Comparison of ENCODE assay signal across 8 mouse cellular contexts in genomic region chr3:115642846-115643260, GRCm38 (mm10).
DNase-seq lines count a peak whose midpoint lies in the region; ATAC-seq and TF ChIP-seq lines count a peak whose summit lies in the region.

No protein-coding gene starts in this region.

- no peaks in the 10 kb centered on the region for H3K27me3 ChIP-seq in CH12.LX (replicated peaks)
- no peaks in the 10 kb centered on the region for H3K27me3 ChIP-seq in forebrain, embryonic 12.5 days
- no peaks in the 10 kb centered on the region for H3K27me3 ChIP-seq in heart, postnatal 0 days (ENCODE audit: control insufficient read depth, insufficient read depth, low read length)
- H3K27me3 ChIP-seq in liver, embryonic 16.5 days (ENCODE audit: control insufficient read depth, insufficient read depth, low read depth, low read length), result no peaks in the 10 kb centered on the region
- H3K27me3 ChIP-seq in neural tube, embryonic 12.5 days (replicated peaks), result no peaks in the 10 kb centered on the region

- dilution Hi-C loops in CH12.LX (cut with MboI; ENCODE audit: extremely low pct_ligation_motif_present, extremely low pct_unique_long_range_greater_than_20kb, low sequenced_read_pairs), result no loop called here

- peaks cover 15 to 46% of the 10 kb centered on the region in 2 experiments for H3K4me1 ChIP-seq in CH12.LX (ENCODE audit: control insufficient read depth in 1 of 2, insufficient read depth in 2 of 2)
- H3K4me1 ChIP-seq in forebrain, embryonic 12.5 days, result peaks cover 5% of the 10 kb centered on the region
- peaks cover 50% of the 10 kb centered on the region for H3K4me1 ChIP-seq in heart, postnatal 0 days (ENCODE audit: control insufficient read depth, insufficient read depth)
- peaks cover 28% of the 10 kb centered on the region for H3K4me1 ChIP-seq in liver, embryonic 16.5 days (ENCODE audit: control insufficient read depth, low read depth, low read length)
- H3K4me1 ChIP-seq in neural tube, embryonic 12.5 days, result peaks cover 4% of the 10 kb centered on the region

- WGBS in forebrain, embryonic 12.5 days, result 7% methylated on average over 11 of the region's 11 CpGs
- 5% methylated on average over 11 of the region's 11 CpGs for WGBS in heart, postnatal 0 days
- WGBS in liver, embryonic 16.5 days (ENCODE audit: insufficient replicate concordance), result under 1% methylated on average over 11 of the region's 11 CpGs
- 7% methylated on average over 11 of the region's 11 CpGs for WGBS in neural tube, embryonic 12.5 days

- H3K4me3 ChIP-seq in CH12.LX (replicated peaks in 1 of 3; ENCODE audit: low read depth in 2 of 3, low read length in 2 of 3, poor library complexity in 1 of 3), result peak overlapping the region in 2 of 3 experiments; percentile 24 to 42
- peak overlapping the region; percentile 49 for H3K4me3 ChIP-seq in forebrain, embryonic 12.5 days (replicated peaks)
- peak overlapping the region; percentile 36 for H3K4me3 ChIP-seq in heart, postnatal 0 days (ENCODE audit: low read depth, low read length)
- H3K4me3 ChIP-seq in liver, embryonic 16.5 days (ENCODE audit: low read depth, low read length), result peak overlapping the region; percentile 57
- H3K4me3 ChIP-seq in neural tube, embryonic 12.5 days, result peak overlapping the region; percentile 39

- TF ChIP-seq POLR2A in CH12.LX (IDR thresholded peaks at IDR 0.05; ENCODE audit: low read depth, low read length), result peak; percentile 51

- no peak overlapping the region for H3K27ac ChIP-seq in CH12.LX (ENCODE audit: insufficient read depth, low read depth)
- no peak overlapping the region for H3K27ac ChIP-seq in forebrain, embryonic 12.5 days
- H3K27ac ChIP-seq in heart, postnatal 0 days (ENCODE audit: low read depth), result peak overlapping the region; percentile 90
- H3K27ac ChIP-seq in liver, embryonic 16.5 days (ENCODE audit: low read length), result peak overlapping the region; percentile 77
- no peak overlapping the region for H3K27ac ChIP-seq in neural tube, embryonic 12.5 days

- DNase-seq in CH12.LX (ENCODE audit: extremely low read depth), result peak; percentile 91
- DNase-seq in c-Kit-positive CD71-positive TER-119-positive erythroid progenitor cells, embryonic 14.5 days (ENCODE audit: low spot score), result peak; percentile 70
- DNase-seq in heart, postnatal 0 days (ENCODE audit: low spot score), result peak; percentile 82
- DNase-seq in kidney, postnatal 36 days, result peak; percentile 77 to 89
- peak; percentile 66 for DNase-seq in telencephalon, adult 2 months (ENCODE audit: low read depth, low spot score)

- peak; percentile 56 to 67 for TF ChIP-seq CTCF in CH12.LX (conservative IDR thresholded peaks at IDR 0.05 in 1 of 2, IDR thresholded peaks at IDR 0.05 in 1 of 2; ENCODE audit: low read depth in 2 of 2, low read length in 2 of 2)
- TF ChIP-seq CTCF in heart, postnatal 0 days (IDR thresholded peaks at IDR 0.05; ENCODE audit: low read depth), result peak; percentile 89

- H3K36me3 ChIP-seq in CH12.LX (replicated peaks in 1 of 2; ENCODE audit: control insufficient read depth in 1 of 2, insufficient read depth in 1 of 2, low read length in 1 of 2), result no peaks in the 10 kb centered on the region
- H3K36me3 ChIP-seq in forebrain, embryonic 12.5 days (replicated peaks), result no peaks in the 10 kb centered on the region
- no peaks in the 10 kb centered on the region for H3K36me3 ChIP-seq in heart, postnatal 0 days (replicated peaks; ENCODE audit: control insufficient read depth, insufficient read depth, low read length)
- no peaks in the 10 kb centered on the region for H3K36me3 ChIP-seq in liver, embryonic 16.5 days (ENCODE audit: control insufficient read depth, insufficient read depth)
- no peaks in the 10 kb centered on the region for H3K36me3 ChIP-seq in neural tube, embryonic 12.5 days

- peak overlapping the region; percentile 13; the same call in 1 of the 2 replicates for H3K9ac ChIP-seq in CH12.LX (ENCODE audit: insufficient read depth, low read depth)
- peak overlapping the region; percentile 61; the same call in 1 of the 2 replicates for H3K9ac ChIP-seq in forebrain, embryonic 12.5 days
- H3K9ac ChIP-seq in heart, postnatal 0 days (replicated peaks; ENCODE audit: low read depth, low read length), result no peak overlapping the region
- peak overlapping the region; percentile 12 for H3K9ac ChIP-seq in liver, embryonic 16.5 days (ENCODE audit: low read depth, low read length)
- peak overlapping the region; percentile 56 for H3K9ac ChIP-seq in neural tube, embryonic 12.5 days

- peak; percentile 43 for TF ChIP-seq RAD21 in CH12.LX (IDR thresholded peaks at IDR 0.05; ENCODE audit: low read depth, low read length)

- no peaks in the 10 kb centered on the region for H3K79me2 ChIP-seq in CH12.LX (replicated peaks; ENCODE audit: control insufficient read depth, extremely low read depth, insufficient read depth, poor library complexity, severe bottlenecking)

- H3K4me2 ChIP-seq in CH12.LX (ENCODE audit: insufficient read depth, low read depth, poor library complexity, severe bottlenecking), result peak overlapping the region; percentile 79
- H3K4me2 ChIP-seq in forebrain, embryonic 12.5 days, result peak overlapping the region; percentile 65
- peak overlapping the region; percentile 59 for H3K4me2 ChIP-seq in heart, postnatal 0 days (ENCODE audit: low read depth, low read length)
- H3K4me2 ChIP-seq in liver, embryonic 16.5 days (ENCODE audit: low read depth, low read length), result peak overlapping the region; percentile 80
- H3K4me2 ChIP-seq in neural tube, embryonic 12.5 days (replicated peaks), result peak overlapping the region; percentile 64

- in situ Hi-C loops in CH12.LX (cut with MboI; ENCODE audit: low pct_ligation_motif_present, low pct_unique_long_range_greater_than_20kb, low sequenced_read_pairs), result loop anchor here (25.0 kb wide), 1 partner anchor 106 kb away; no protein-coding TSS in a partner anchor

- TF ChIP-seq EP300 in CH12.LX (IDR thresholded peaks at IDR 0.05; ENCODE audit: low read length), result peak; percentile 85
- TF ChIP-seq EP300 in heart, postnatal 0 days (IDR thresholded peaks at IDR 0.05; ENCODE audit: low read depth), result no peak

- no peak for ATAC-seq in forebrain, embryonic 12.5 days (ENCODE audit: low FRiP score)
- ATAC-seq in heart, postnatal 0 days (ENCODE audit: insufficient read depth, low read depth), result peak; percentile 46
- ATAC-seq in liver, embryonic 16.5 days (ENCODE audit: low read depth), result peak; percentile 35; the same call in 1 of the 2 replicates
- ATAC-seq in neural tube, embryonic 12.5 days (ENCODE audit: low FRiP score, low read depth), result peak; percentile 27; the same call in 1 of the 2 replicates

- H3K9me3 ChIP-seq in CH12.LX (replicated peaks; ENCODE audit: low read length), result no peaks in the 10 kb centered on the region
- no peaks in the 10 kb centered on the region for H3K9me3 ChIP-seq in forebrain, embryonic 12.5 days
- no peaks in the 10 kb centered on the region for H3K9me3 ChIP-seq in heart, postnatal 0 days (replicated peaks; ENCODE audit: control insufficient read depth, low read length)
- H3K9me3 ChIP-seq in liver, embryonic 16.5 days (replicated peaks; ENCODE audit: control insufficient read depth, low read length), result no peaks in the 10 kb centered on the region
- no peaks in the 10 kb centered on the region for H3K9me3 ChIP-seq in neural tube, embryonic 12.5 days

TF ChIP-seq in CH12.LX, 34 proteins besides CTCF, POLR2A, EP300 and RAD21 (continues in another document):
- TF ChIP-seq USF1 (IDR thresholded peaks at IDR 0.05; ENCODE audit: low read depth, low read length) (no peak), JUND (conservative IDR thresholded peaks at IDR 0.05; ENCODE audit: low read depth, low read length) (peak; percentile 35; the same call in 1 of the 2 replicates), IRF4 (IDR thresholded peaks at IDR 0.05; ENCODE audit: low read depth, low read length) (peak; percentile 54; the same call in 1 of the 2 replicates), UBTF (IDR thresholded peaks at IDR 0.05; ENCODE audit: low read depth, low read length) (no peak), MXI1 (IDR thresholded peaks at IDR 0.05; ENCODE audit: low read depth, low read length) (0 out of 2 replicates have a peak, but pooled peaks have one; percentile 20), USF2 (conservative IDR thresholded peaks at IDR 0.05; ENCODE audit: low read depth, low read length) (no peak), MAFK (IDR thresholded peaks at IDR 0.05; ENCODE audit: insufficient replicate concordance, low read length) (peak; percentile 52), ETS1 (conservative IDR thresholded peaks at IDR 0.05; ENCODE audit: low read depth, low read length) (peak; percentile 63), E2F4 (IDR thresholded peaks at IDR 0.05; ENCODE audit: insufficient replicate concordance, low read depth, low read length) (no peak), NELFE (IDR thresholded peaks at IDR 0.05; ENCODE audit: low read depth, low read length) (no peak; the same call in 1 of the 2 replicates), MEF2A (IDR thresholded peaks at IDR 0.05; ENCODE audit: borderline replicate concordance, low read depth, low read length) (0 out of 2 replicates have a peak, but pooled peaks have one; percentile 43), JUN (IDR thresholded peaks at IDR 0.05; ENCODE audit: insufficient read depth, low read depth, low read length) (0 out of 2 replicates have a peak, but pooled peaks have one; percentile 4), NRF1 (IDR thresholded peaks at IDR 0.05; ENCODE audit: low read depth, low read length) (no peak), CHD1 (IDR thresholded peaks at IDR 0.05; ENCODE audit: low read depth, low read length) (no peak), KAT2A (IDR thresholded peaks at IDR 0.05; ENCODE audit: insufficient replicate concordance, low read length) (no peak), TBP (conservative IDR thresholded peaks at IDR 0.05; ENCODE audit: low read depth, low read length) (peak; percentile 73; the same call in 1 of the 2 replicates), MYC (IDR thresholded peaks at IDR 0.05; ENCODE audit: low read depth, low read length) (no peak), PAX5 (IDR thresholded peaks at IDR 0.05; ENCODE audit: low read length) (no peak), ZMIZ1 (IDR thresholded peaks at IDR 0.05; ENCODE audit: low read depth, low read length) (no peak), CHD2 (IDR thresholded peaks at IDR 0.05; ENCODE audit: low read length) (no peak), ZNF384 (IDR thresholded peaks at IDR 0.05; ENCODE audit: low read depth, low read length) (no peak), ELF1 (IDR thresholded peaks at IDR 0.05; ENCODE audit: low read depth, low read length) (peak; percentile 66), GABPA (IDR thresholded peaks at IDR 0.05; ENCODE audit: insufficient replicate concordance, low read depth, low read length) (no peak), MAZ (IDR thresholded peaks at IDR 0.05; ENCODE audit: low read depth, low read length) (no peak), SMC3 (IDR thresholded peaks at IDR 0.05; ENCODE audit: low read depth, low read length) (peak; percentile 29; the same call in 1 of the 2 replicates), MAX (IDR thresholded peaks at IDR 0.05; ENCODE audit: low read length) (no peak), HCFC1 (IDR thresholded peaks at IDR 0.05; ENCODE audit: low read depth, low read length) (peak; percentile 57), POLR2AphosphoS2 (IDR thresholded peaks at IDR 0.05; ENCODE audit: low read depth, low read length) (no peak)

Comparison
In these comparisons a context has a peak if more than half of its experiments do, and no peak if none do; other contexts are left out.
1. H3K27ac ChIP-seq: peak in heart, postnatal 0 days (single experiment) and liver, embryonic 16.5 days (single experiment); none in CH12.LX (single experiment), forebrain, embryonic 12.5 days (single experiment) and neural tube, embryonic 12.5 days (single experiment).
2. Peak in every context shown above with its lines, with median percentiles within 50 percentile points of each other: DNase-seq, H3K4me2 ChIP-seq and H3K4me3 ChIP-seq.